In the genomic region with DNA sequence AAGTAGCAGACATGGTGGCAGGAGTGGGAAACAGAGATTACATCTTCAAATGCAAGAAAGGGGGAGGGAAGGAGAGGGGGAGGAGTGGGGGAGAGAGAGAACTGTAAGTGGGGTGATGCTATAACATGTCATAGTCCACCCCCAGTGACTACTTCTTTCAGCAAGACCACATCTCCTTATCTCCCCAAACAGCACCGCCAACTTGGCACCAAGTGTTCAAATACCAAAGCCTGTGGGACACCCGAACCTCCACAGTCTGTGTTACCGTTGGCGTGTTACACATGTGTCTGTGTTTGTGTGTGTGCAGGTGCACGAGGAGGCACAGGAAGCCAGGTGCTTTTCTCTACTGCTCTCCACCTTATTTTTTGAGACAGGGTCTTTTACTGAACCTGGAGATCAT, we compare ENCODE assay signal across 31 mouse cellular contexts. TPM values are rescaled to one million over a fixed set of nuclear protein-coding genes. Genes with fewer than 3 reads are reported as not detected.
"Had no signal": no experiment of that assay in that cellular context is flagged by ENCODE, and none has a peak within 500 bp of the region (broad histone marks: within the 10 kb centered on the region; RNA-seq: fewer than 3 reads in every experiment).

No protein-coding gene starts in this region.

- H3K4me3 ChIP-seq: gastrocnemius, adult 2 months; heart, adult 2 months; heart, embryonic 13.5 days; heart, embryonic 15.5 days; hindbrain, embryonic 13.5 days; hindbrain, embryonic 15.5 days; layer of hippocampus, adult 2 months; limb, embryonic 10.5 days; limb, embryonic 12.5 days; liver, embryonic 13.5 days had no signal

- H3K27ac ChIP-seq: gastrocnemius, adult 2 months; heart, adult 2 months; heart, embryonic 13.5 days; heart, embryonic 15.5 days; hindbrain, embryonic 13.5 days; hindbrain, embryonic 15.5 days; hindbrain, postnatal 0 days; layer of hippocampus, adult 2 months; limb, embryonic 10.5 days; limb, embryonic 12.5 days; liver, embryonic 13.5 days had no signal

- DNase-seq: gastrocnemius, adult 2 months; gastrocnemius, postnatal 10 days; gastrocnemius, postnatal 25 days; heart, adult 11 months; heart, adult 2 months; heart, postnatal 14 days; heart, postnatal 36 days; kidney, adult 18-20 months; kidney, adult 8-10 months; kidney, postnatal 10 days; kidney, postnatal 25 days; kidney, postnatal 4 days; layer of hippocampus, adult 9-11 months; layer of hippocampus, postnatal 36 days; liver; liver, embryonic 13.5 days had no signal

- H3K4me2 ChIP-seq: heart, embryonic 11.5 days; heart, embryonic 13.5 days; heart, embryonic 15.5 days; hindbrain, embryonic 13.5 days; hindbrain, embryonic 15.5 days; limb, embryonic 12.5 days; liver, embryonic 11.5 days; liver, embryonic 13.5 days had no signal

- H3K9me3 ChIP-seq: heart, embryonic 13.5 days; heart, embryonic 15.5 days; hindbrain, embryonic 13.5 days; hindbrain, embryonic 15.5 days; limb, embryonic 10.5 days; limb, embryonic 12.5 days; liver, embryonic 13.5 days had no signal

- H3K9ac ChIP-seq: heart, embryonic 13.5 days; heart, embryonic 15.5 days; hindbrain, embryonic 13.5 days; hindbrain, embryonic 15.5 days; limb, embryonic 12.5 days; liver, embryonic 13.5 days had no signal

- ATAC-seq: hindbrain, postnatal 0 days; intestine, postnatal 0 days had no signal

- H3K36me3 ChIP-seq: heart, embryonic 13.5 days; heart, embryonic 15.5 days; hindbrain, embryonic 13.5 days; hindbrain, embryonic 15.5 days; limb, embryonic 10.5 days; limb, embryonic 12.5 days; liver, embryonic 13.5 days had no signal

RNA-seq across cellular contexts. Expression of a gene that starts 4.9 kb away (rescaled TPM):
- total RNA-seq: gastrocnemius, postnatal 10 days; gastrocnemius, postnatal 25 days; hindbrain, postnatal 0 days; layer of hippocampus, adult 2 months; layer of hippocampus, postnatal 14 days; layer of hippocampus, postnatal 36 days; left cerebral cortex, adult 18-20 months; left cerebral cortex, postnatal 36 days had no signal
- polyA plus RNA-seq: frontal cortex, adult 2 months had no signal
